Mouse (Mus musculus): ENCODE results near the gene Hyal1. TPM values are rescaled to one million over a fixed set of nuclear protein-coding genes. Genes with fewer than 3 reads are reported as not detected.

The Hyal1 gene
- total RNA-seq, 2 experiments from 2014 or later, result 3.4 to 4.7 TPM

DNA sequence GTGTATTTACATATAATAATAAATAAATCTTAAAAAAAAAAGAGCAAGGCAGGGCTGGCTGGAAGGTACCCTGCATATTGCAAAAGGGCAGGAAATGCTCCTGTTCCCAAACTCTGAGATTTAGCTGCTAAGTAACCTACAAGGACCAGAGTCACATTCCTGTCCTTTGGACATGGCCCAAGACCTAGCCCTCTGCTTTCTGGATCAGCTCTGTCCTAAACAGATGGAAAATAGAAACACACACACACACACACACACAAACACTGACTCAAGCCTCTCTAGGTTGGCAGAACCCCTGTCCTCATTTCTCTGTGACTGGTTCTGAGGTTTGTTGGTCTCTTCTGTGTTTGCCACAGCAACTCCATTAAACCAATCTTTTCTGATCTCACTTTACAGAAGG is 44.2 kb downstream of the Hyal1 start:
- no peak for DNase-seq

- DNase-seq, result no peak
Measured at GRCm38 (mm10) chr9:107624539-107624938, 47.8 kb downstream of the Hyal1 start.

DNA sequence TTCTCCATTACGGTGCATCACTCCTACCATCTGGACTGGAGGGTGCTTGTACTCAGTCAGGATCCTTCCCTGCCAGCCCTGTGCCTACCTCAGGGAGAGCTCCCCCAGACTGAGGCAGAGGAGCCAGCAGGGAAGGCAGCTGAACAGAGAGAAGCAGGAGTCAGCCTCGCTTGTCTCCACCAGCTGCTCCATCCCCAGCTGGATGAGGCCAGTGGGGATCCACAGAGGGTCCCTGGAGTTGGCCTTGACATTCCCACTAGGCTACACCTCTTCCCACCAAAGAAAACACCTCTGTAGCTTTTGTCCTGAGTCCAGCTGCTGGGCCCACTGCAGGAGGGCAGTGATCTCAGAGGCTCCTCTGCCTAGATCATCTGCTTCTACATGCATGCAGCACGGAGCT is 48.2 kb downstream of the Hyal1 start:
- no peak for DNase-seq

GRCm38 (mm10) chr9:107625351-107626128 is 48.8 kb downstream of the Hyal1 start:
- DNase-seq, result no peak

DNA sequence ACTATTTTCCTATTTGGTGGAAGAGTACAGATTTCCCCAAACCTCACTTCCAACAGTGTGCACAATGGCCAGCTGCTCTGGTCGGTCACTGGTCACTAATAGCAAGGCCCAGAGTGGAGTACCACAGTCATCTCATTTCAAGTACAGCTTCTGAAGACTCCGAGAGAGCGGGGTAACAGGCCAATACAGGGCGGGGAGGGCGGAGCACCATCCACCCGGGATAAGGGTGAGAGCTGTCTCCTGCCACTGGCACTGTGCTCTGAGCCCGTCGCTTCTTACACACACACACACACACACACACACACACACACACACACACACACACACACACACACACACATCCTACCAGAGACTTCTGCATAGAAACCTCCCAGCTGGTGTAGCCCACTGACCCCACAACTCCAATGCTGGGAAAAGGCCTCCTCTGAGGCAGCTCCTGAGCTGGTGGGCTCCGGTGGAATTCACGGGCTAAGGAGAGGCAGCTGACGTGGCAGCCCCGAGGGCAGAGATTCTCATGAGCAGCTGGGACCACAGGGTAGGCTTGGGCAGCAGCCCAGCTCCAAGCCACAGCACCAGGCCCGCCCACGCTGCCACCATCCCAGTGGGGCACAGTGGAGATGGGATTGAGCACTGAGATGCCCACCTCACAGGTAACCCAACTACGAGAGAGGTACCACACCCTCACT is 49.6 kb downstream of the Hyal1 start:
- DNase-seq, result no peak

DNA sequence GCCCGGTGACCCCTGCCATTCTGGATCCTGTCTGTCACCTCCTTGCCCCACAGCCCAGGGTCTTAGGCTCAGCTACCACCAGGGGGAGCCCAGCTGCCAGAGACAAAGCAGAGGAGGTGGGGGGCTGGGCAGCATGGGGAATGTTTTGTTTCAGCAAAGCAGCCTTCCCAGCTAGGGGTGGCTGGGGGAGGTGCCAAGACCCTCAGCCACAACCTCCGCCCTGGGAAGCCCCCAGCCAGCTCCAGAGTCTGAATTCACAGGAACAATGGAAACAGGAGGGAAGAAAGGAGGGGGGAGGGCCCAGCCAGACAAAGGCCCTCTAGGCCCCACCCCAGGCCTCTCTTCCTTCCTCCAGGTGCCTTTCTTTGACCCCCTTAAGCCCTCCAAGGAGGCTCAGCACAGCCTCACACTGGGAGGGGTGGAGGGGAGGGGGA is 50.1 kb downstream of the Hyal1 start:
- DNase-seq, result peak; percentile 95

DNA sequence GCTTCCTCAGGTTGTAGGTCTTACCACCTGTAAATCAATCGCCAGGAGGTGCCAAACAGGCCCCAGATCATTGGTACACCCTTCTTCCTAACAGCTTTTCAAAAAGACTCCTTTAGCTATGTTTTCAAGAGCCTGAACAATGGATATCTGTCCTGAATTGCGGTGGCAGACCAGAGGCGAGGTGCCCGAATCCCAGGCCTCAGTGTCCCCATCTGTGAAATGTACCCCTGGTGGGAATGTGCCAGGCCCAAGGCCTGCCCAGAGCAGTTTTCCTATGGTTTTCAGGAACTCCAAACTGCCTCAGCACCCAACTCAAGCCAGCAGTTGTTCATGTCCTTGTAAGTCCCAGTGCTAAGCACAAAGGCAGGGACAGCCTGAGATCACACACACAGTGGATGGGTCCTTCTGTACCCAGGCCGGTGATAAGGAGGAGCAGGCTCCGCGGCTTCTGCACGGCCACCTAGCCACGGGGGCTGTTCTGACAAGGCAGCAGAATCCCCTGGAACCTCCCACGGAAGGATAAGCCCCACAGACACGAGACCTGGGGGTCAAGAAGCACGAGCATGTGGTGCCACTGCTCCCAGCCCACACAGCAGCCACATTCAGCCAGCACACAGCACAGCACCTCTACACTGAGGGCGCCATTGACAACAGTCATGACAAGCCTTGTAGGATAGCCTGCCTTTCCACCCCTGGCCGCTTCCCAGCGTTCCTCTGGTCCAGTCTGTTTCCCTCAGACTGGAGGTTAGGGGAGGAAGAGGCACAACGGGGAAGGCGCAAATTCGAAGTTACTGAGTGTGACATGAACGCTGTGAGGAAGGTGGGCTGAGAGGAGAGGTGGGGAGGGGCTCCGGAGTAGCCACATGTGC is 50.9 kb downstream of the Hyal1 start:
- no peak for DNase-seq

DNA sequence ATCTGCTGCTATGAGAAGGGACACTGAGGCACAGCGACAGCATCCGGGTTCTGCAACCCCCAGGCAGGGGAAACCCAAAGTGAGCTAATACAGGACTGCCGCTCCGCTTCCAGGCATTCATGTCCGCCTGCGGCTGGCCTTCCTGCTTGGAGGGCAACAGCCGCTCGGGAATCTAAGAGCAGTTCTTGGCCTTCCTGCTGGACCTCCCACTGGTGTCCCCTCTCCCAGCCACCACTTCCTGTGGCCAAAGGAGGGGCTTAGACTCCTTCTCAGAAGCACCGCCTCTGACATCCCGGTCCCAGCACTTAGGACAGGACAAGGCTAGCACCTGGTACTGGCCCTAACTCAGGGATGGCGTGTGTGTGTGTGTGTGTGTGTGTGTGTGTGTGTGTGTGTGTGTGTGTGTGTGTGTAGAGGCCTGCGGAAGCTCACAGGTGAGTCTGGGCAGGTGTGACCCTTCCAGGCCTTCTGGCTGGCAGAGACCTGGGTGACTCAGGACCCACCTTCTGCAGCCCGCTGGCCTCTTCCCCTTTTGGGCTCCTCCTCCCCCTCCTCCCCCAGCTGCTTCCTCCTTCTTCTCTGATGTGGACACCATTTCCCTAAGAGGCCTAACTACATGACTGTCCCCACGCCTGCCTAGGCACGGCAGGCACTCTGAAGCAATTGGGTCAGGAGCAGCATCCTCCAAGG is 52.1 kb downstream of the Hyal1 start:
- peak; percentile 69 for DNase-seq

GRCm38 (mm10) chr9:107629411-107629730 is 52.6 kb downstream of the Hyal1 start:
- no peak for DNase-seq

DNA sequence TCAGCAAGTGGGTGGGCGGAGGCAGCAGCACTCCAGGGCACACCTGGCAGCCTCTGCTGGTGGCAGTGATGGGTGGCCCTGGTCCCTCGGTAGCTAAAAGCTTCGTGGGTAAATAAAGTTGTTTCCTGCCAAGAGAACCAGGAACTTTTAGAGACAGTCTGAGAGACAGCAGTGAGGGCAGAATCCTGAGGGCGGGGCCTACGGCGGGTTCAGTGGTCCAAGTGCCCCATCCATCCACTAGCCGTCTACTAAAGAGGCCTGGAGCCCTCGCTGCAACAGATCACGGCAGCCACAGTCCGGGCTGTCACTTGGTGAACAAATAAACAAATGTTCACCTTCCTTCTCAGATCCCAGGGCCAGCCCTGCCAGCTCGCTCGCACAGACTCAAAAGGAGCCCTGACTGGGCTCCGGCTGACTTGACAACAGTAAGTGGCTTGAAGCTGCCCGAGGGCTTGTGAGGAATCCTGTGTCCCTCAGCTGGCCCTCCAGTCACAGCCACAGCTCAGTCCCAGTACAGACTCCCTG is 53.2 kb downstream of the Hyal1 start:
- no peak for DNase-seq

- DNase-seq, result no peak
Measured at GRCm38 (mm10) chr9:107630576-107630975, 53.8 kb downstream of the Hyal1 start.

Other genes with a start within 250 kb of the Hyal1 start
- gene Hemk1, start 238.6 kb upstream of the Hyal1 start, total RNA-seq (2021), result 10 to 100 TPM; 13.0 to 15.0 TPM
- 1 to 10 TPM; 4.6 to 5.8 TPM for gene 6430571L13Rik, start 236.3 kb upstream of the Hyal1 start, total RNA-seq (2021)
- gene Cacna2d2, start 177.3 kb upstream of the Hyal1 start, total RNA-seq (2021), result 10 to 100 TPM; 21.2 to 23.1 TPM
- 10 to 100 TPM; 22.1 to 22.8 TPM for gene Tmem115, start 43.0 kb upstream of the Hyal1 start, total RNA-seq (2021)
- gene Cyb561d2, start 34.7 kb upstream of the Hyal1 start, total RNA-seq (2021), result 1 to 10 TPM; 6.6 to 7.2 TPM
- gene Nprl2, start 34.7 kb upstream of the Hyal1 start, total RNA-seq (2021), result 10 to 100 TPM; 12.0 TPM
- gene Zmynd10, start 29.6 kb upstream of the Hyal1 start, total RNA-seq (2021), result under 1 TPM; 0.26 to 0.32 TPM
- 10 to 100 TPM; 38.8 to 39.4 TPM for gene Rassf1, start 25.4 kb upstream of the Hyal1 start, total RNA-seq (2021)
- 10 to 100 TPM; 22.3 to 24.0 TPM for gene Tusc2, start 13.7 kb upstream of the Hyal1 start, total RNA-seq (2021)
- 10 to 100 TPM; 43.4 to 49.7 TPM for gene Hyal2, start 9.0 kb upstream of the Hyal1 start, total RNA-seq (2021)
- gene Naa80, start 2.0 kb downstream of the Hyal1 start, total RNA-seq (2021), result 10 to 100 TPM; 12.2 to 12.4 TPM
- 1 to 10 TPM in 1 of 2 experiments, under 1 TPM in 1; 0.74 to 1.1 TPM for gene Hyal3, start 3.9 kb downstream of the Hyal1 start, total RNA-seq (2021)
- gene Ifrd2, start 10.7 kb downstream of the Hyal1 start, total RNA-seq (2021), result 10 to 100 TPM; 41.6 to 44.4 TPM
- gene Sema3b, start 32.3 kb downstream of the Hyal1 start, total RNA-seq (2021), result 10 to 100 TPM; 16.2 to 18.8 TPM
- 100 to 1,000 TPM; 462 to 469 TPM for gene Gnai2, start 58.4 kb downstream of the Hyal1 start, total RNA-seq (2021)
- gene Slc38a3, start 92.6 kb downstream of the Hyal1 start, total RNA-seq (2021), result 1 to 10 TPM; 8.0 to 8.1 TPM
- gene Gnat1, start 102.8 kb downstream of the Hyal1 start, total RNA-seq (2021), result not detected
- 10 to 100 TPM; 18.7 to 20.9 TPM for gene Sema3f, start 133.5 kb downstream of the Hyal1 start, total RNA-seq (2021)
- gene Rbm5, start 194.1 kb downstream of the Hyal1 start, total RNA-seq (2021), result 10 to 100 TPM; 65.4 to 73.1 TPM

Data from heart, postnatal 4 days (tissue).